Mouse (Mus musculus) lung, embryonic 14.5 days (tissue): ENCODE measurements around the gene Cyb5d1. TPM values are rescaled to one million over a fixed set of nuclear protein-coding genes. Genes with fewer than 3 reads are reported as not detected.
A peak's percentile ranks its signal among the peaks of the same experiment; 100 is the strongest.

Source experiments
- ATAC-seq: fragments of 200-750 bp; cut with Nextera tagmentation; 2 replicates; pipeline ENCODE4 v1.8.0; 2017; ENCODE audit warnings: mild to moderate bottlenecking, moderate TSS enrichment, moderate library complexity; ENCODE audit not compliant: insufficient read depth
- DNase-seq: peaks from one replicate; pipeline ENCODE4 v3.0.0-alpha.2; 2015
- H3K27ac ChIP-seq: fragments of 300-500 bp; sonication (generic); 2 replicates; pipeline ENCODE4 v1.5.1; 2014; ENCODE audit warnings: low read depth, mild to moderate bottlenecking, moderate library complexity
- H3K27me3 ChIP-seq: fragments of 300-500 bp; sonication (generic); 2 replicates; pipeline ENCODE4 v1.6.1; 2014; ENCODE audit warnings: low read length, control low read depth; ENCODE audit not compliant: insufficient read depth
- H3K36me3 ChIP-seq: fragments of 300-500 bp; sonication (generic); 2 replicates; pipeline ENCODE4 v1.6.1; 2014; ENCODE audit warnings: control low read depth; ENCODE audit not compliant: insufficient read depth
- H3K4me1 ChIP-seq: fragments of 300-500 bp; sonication (generic); 2 replicates; pipeline ENCODE4 v1.6.1; 2014; ENCODE audit warnings: antibody characterized with exemption, control low read depth; ENCODE audit not compliant: insufficient read depth
- H3K4me2 ChIP-seq: fragments of 300-500 bp; sonication (generic); 2 replicates; pipeline ENCODE4 v1.6.1; 2014; ENCODE audit warnings: mild to moderate bottlenecking
- H3K4me3 ChIP-seq: fragments of 300-500 bp; sonication (generic); 2 replicates; pipeline ENCODE4 v1.5.1; 2014; ENCODE audit warnings: low read depth, low read length
- H3K9ac ChIP-seq: fragments of 300-500 bp; sonication (generic); 2 replicates; pipeline ENCODE4 v1.6.1; 2014
- H3K9me3 ChIP-seq: fragments of 300-500 bp; sonication (generic); 2 replicates; pipeline ENCODE4 v1.6.1; 2016; ENCODE audit warnings: low read depth, low read length, control low read depth
- CTCF ChIP-seq: IDR thresholded peaks from 2 replicates; pipeline ENCODE4 v1.5.1; 2016; ENCODE audit warnings: antibody characterized with exemption, low read depth
- WGBS: fragments of 180-500 bp; shearing (Covaris S2); extraction: QIAGEN DNeasy Blood & Tissue Kit; methylation state at CpG from one replicate; pipeline ENCODE4 v1.1.7; 2014; 5-methylcytosine and 5-hydroxymethylcytosine counted together
- polyA plus RNA-seq: library from polyadenylated mRNA; unstranded; fragments of >200 nt; fragmentation: Nextera tagmentation; extraction: Ambion mirVana; gene quantifications from 2 replicates; pipeline ENCODE4 v1.2.1, GENCODE M21; 2014

Cyb5d1 gene
- polyA plus RNA-seq, 1 experiment from 2014 or later, result 27.2 TPM

- no peaks in the 10 kb centered on the region for H3K9me3 ChIP-seq
- TF ChIP-seq CTCF, result peak; percentile 43
- no peaks in the 10 kb centered on the region for H3K27me3 ChIP-seq
- H3K4me3 ChIP-seq, result no peak overlapping the region
- H3K4me1 ChIP-seq, result no peaks in the 10 kb centered on the region
- H3K27ac ChIP-seq, result no peak overlapping the region
- H3K36me3 ChIP-seq, result peaks cover 6% of the 10 kb centered on the region; the same call in 1 of the 2 replicates
- ATAC-seq, result no peak
- no peak overlapping the region for H3K9ac ChIP-seq
- WGBS, result 57% methylated on average over 7 of the region's 7 CpGs
- no peak overlapping the region for H3K4me2 ChIP-seq
- no peak for DNase-seq
These were observed 8.7 kb downstream of the Cyb5d1 start for GRCm38 (mm10) chr11:69386758-69387157.

DNA sequence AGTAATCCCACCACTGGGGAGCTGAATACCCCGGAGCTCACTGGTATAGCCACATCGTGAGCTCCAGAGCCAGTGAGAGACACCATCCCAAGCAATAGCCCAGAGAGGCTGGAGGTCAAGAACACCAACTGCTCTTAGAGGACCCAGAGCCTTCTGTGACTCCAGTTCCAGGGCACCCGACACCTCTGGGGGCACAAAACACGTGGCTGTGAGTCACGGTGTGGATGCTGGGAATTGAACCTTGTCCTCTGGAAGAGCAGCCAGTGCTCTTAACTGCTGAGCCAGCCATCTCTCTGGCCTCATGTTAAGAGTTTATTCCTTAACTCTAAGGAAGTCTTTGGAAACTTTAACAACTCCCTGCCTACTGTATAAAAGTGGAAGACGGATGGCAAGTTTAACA lies 10.5 kb downstream of the Cyb5d1 start:
- Histone ChIP-seq H3K4me1 (no peaks in the 10 kb centered on the region), H3K27ac (no peak overlapping the region), H3K9me3 (no peaks in the 10 kb centered on the region), H3K36me3 (peaks cover 6% of the 10 kb centered on the region; the same call in 1 of the 2 replicates), H3K9ac (no peak overlapping the region), H3K4me3 (no peak overlapping the region), H3K4me2 (no peak overlapping the region), H3K27me3 (no peaks in the 10 kb centered on the region)
- 75% methylated on average over 6 of the region's 6 CpGs for WGBS
- no peak for TF ChIP-seq CTCF
- no peak for ATAC-seq
- DNase-seq, result no peak

DNA sequence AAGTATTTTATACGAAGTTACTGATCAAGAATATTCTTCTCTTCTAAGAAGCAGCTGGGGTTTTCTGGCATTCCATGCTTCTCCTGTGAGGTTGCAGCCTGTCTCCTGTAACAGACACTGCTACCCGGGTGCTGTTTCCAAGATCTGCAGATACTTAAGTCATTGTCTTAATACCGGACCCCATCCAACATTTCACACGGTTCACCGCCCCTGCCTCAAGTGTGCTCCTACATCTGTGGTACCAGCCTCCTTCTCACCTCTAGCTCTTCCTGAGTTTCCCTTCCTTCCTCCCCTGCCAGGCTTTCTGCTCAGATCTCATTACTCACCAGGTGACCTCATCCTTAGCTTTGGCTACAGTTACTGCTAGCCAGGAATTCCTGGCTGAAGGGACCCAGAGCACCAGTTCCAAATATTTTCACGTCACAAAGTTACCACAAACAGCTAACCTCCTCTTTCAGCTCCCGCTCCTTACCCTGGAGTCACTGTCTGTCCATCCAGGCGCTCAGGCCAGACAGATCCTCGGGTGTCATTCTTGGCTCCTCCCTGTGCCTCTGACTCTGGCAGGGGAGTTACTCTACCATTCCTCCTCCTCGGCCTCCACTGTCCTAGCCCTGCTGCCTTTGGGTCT lies 12.8 kb downstream of the Cyb5d1 start:
- no peaks in the 10 kb centered on the region for H3K9me3 ChIP-seq
- no peak overlapping the region for H3K4me3 ChIP-seq
- TF ChIP-seq CTCF, result no peak
- H3K9ac ChIP-seq, result peak overlapping the region; percentile 20; the same call in 1 of the 2 replicates
- no peak overlapping the region for H3K4me2 ChIP-seq
- H3K36me3 ChIP-seq, result peaks cover 12% of the 10 kb centered on the region; the same call in 1 of the 2 replicates
- 60% methylated on average over 10 of the region's 10 CpGs for WGBS
- no peaks in the 10 kb centered on the region for H3K27me3 ChIP-seq
- DNase-seq, result no peak
- no peak for ATAC-seq
- H3K4me1 ChIP-seq, result no peaks in the 10 kb centered on the region
- H3K27ac ChIP-seq, result no peak overlapping the region

DNA sequence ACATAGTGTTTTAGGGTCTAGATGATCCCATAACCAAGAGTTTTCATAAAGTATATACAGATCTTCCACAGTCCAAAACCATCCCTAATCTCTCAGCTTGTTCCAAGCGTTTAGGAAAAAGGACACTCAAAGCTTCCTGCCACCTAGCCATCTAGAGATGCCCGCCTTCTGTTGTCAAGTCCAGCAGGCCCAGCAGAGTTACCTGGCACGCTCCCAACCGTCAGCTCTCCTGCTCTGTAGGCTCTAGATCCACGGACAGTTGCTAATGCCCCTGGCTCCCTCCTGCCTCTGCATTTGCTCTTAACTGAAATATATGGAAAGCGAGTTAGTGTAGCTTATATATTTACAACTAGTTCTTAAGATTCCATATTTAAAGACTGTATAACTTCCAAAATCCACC lies 14.1 kb downstream of the Cyb5d1 start:
- 72% methylated on average over 6 of the region's 6 CpGs for WGBS
- Histone ChIP-seq H3K4me1 (no peaks in the 10 kb centered on the region), H3K9ac (no peak overlapping the region), H3K27me3 (no peaks in the 10 kb centered on the region), H3K4me3 (no peak overlapping the region), H3K27ac (no peak overlapping the region), H3K4me2 (no peak overlapping the region), H3K36me3 (peaks cover 13% of the 10 kb centered on the region; the same call in 1 of the 2 replicates), H3K9me3 (no peaks in the 10 kb centered on the region)
- no peak for ATAC-seq
- DNase-seq, result no peak
- no peak for TF ChIP-seq CTCF

- no peak for TF ChIP-seq CTCF
- WGBS, result 79% methylated on average over 3 of the region's 3 CpGs
- ATAC-seq, result no peak
- H3K9me3 ChIP-seq, result no peaks in the 10 kb centered on the region
- H3K36me3 ChIP-seq, result peaks cover 19% of the 10 kb centered on the region; the same call in 1 of the 2 replicates
- H3K9ac ChIP-seq, result no peak overlapping the region
- H3K27ac ChIP-seq, result no peak overlapping the region
- no peaks in the 10 kb centered on the region for H3K27me3 ChIP-seq
- no peaks in the 10 kb centered on the region for H3K4me1 ChIP-seq
- no peak overlapping the region for H3K4me2 ChIP-seq
- DNase-seq, result no peak
- no peak overlapping the region for H3K4me3 ChIP-seq
These were observed 15.8 kb downstream of the Cyb5d1 start for GRCm38 (mm10) chr11:69379600-69379999.

- TF ChIP-seq CTCF, result no peak
- Histone ChIP-seq H3K4me2 (no peak overlapping the region), H3K4me1 (peaks cover under 1% of the 10 kb centered on the region; the same call in 1 of the 2 replicates), H3K27ac (no peak overlapping the region), H3K27me3 (no peaks in the 10 kb centered on the region), H3K4me3 (no peak overlapping the region), H3K9ac (no peak overlapping the region), H3K36me3 (peaks cover 30% of the 10 kb centered on the region), H3K9me3 (no peaks in the 10 kb centered on the region)
- ATAC-seq (no peak), DNase-seq (no peak)
- WGBS, result 68% methylated on average over 3 of the region's 3 CpGs
These were observed 17.7 kb downstream of the Cyb5d1 start for GRCm38 (mm10) chr11:69377766-69378165.

DNA sequence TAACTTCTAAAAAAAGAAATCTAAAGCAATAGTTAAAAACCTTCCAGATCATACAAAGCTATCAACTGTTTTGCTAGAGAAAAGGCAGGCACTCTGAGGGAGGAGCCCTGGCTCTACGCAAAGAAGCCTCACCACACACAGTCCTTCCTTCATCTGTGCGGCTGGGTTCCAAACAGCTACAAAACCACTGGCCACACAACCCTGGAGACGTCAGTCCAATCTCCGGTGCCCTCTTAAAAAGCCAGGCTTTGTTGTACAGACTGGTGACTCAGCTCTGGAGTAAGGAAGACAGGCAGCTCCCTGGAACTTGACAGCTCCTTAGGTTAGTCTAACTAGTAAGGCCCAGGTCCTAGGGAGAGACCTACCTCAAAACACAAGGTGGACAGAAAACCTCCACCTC lies 19.8 kb downstream of the Cyb5d1 start:
- H3K9me3 ChIP-seq, result no peaks in the 10 kb centered on the region
- H3K36me3 ChIP-seq, result peaks cover 31% of the 10 kb centered on the region
- no peak for TF ChIP-seq CTCF
- DNase-seq, result no peak
- ATAC-seq, result no peak
- WGBS, result 84% methylated on average over 4 of the region's 4 CpGs
- no peaks in the 10 kb centered on the region for H3K27me3 ChIP-seq
- peaks cover 15% of the 10 kb centered on the region for H3K4me1 ChIP-seq
- no peak overlapping the region for H3K4me3 ChIP-seq
- H3K4me2 ChIP-seq, result no peak overlapping the region
- no peak overlapping the region for H3K27ac ChIP-seq
- H3K9ac ChIP-seq, result no peak overlapping the region
